Mouse (Mus musculus) gastrocnemius, postnatal 25 days (tissue): ENCODE data around the gene Ppwd1. TPM values are rescaled to one million over a fixed set of nuclear protein-coding genes. Genes with fewer than 3 reads are reported as not detected.
A peak's percentile ranks its signal among the peaks of the same experiment; 100 is the strongest.
"Not testable (repeated sequence)": the region's sequence is repeated elsewhere in the genome, so short reads cannot be mapped to it uniquely, and the experiment has no call there.

ENCODE experiments used
- DNase-seq: peaks from one replicate; pipeline ENCODE4 v3.0.0; 2022
- long read RNA-seq, 2 experiments: library from polyadenylated mRNA; stranded (forward); transcript quantifications; one replicate each; pipeline ENCODE4 v2.0.0; 2021
- total RNA-seq, 2 experiments: library from RNA; stranded (reverse); gene quantifications; 1 replicate in 1 of 2; 2 replicates in 1 of 2; pipeline ENCODE4 v1.2.3; 2021

Ppwd1 gene
- 1 to 10 TPM; 6.2 to 6.9 TPM for total RNA-seq
- long read RNA-seq, experiment 1, partial matches to known transcripts, result 2 of 3 reads
- long read RNA-seq, experiment 1, other reads (novel, unspliced or antisense), result 0 of 3 reads
- long read RNA-seq, experiment 2, partial matches to known transcripts, result 1 of 2 reads
- long read RNA-seq, experiment 2, other reads (novel, unspliced or antisense), result 0 of 2 reads

DNA sequence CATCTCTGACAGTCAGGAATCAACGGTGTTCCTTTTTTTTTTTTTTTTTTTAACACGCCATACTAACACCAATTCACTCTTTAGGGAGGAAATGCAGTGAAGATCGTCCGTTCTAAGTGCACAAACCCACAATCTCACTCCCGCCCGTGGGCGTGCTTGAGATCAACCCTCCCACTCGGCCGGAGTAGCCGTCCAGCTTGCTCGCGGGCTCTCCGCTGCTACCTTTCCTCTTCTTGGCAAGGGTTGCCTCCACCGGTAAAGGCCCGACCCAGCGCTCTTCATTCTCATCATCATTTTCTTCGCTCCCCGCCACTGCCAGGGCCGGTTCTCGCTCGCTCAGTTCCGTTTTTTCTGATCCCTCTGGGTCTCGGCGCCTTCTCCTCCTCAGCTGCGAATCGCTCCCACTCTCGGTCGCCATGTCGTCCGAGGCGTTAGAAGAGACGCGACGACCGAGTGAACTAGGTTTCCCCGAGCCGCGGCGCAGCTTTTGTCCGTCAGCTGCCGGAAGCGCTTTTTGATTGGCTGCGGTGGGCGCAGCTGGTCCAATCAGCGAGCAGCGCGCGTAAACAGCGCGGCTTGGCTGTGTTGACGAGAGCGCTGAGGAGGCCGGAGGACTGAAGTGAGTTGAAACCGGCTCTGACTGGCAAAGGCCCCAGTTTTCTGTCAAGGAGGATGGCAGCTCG is at the start of gene Ppwd1, which contains the start of gene Cenpk:
Gene Ppwd1, minus strand, starts transcription at position 460 of the 683 bp plus-strand sequence.
Gene Cenpk, plus strand, starts transcription at position 228 of the 683 bp plus-strand sequence.
- peak; percentile 95 for DNase-seq

- DNase-seq, result no peak
These were observed 30.4 kb upstream of the Ppwd1 start for GRCm38 (mm10) chr13:104258997-104259396.

DNA sequence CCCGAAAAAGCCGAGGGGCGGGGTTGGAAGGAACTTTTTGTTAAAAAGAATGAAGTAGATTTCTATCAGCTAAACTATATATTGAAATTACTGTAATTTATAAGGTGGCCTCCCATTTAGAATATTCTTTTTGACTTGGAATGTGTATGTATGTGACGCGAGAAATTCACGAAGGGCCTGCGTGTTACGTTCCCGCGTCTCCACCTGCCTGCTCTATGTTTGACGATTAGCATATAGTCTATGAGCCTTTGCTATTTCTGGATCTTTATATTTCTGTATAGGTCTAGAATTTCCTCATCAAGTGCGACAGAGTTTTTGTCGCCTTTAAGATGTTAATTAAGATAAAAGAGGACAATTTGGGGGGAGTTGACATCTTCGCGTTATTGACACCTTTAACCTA is 538 bp upstream of the Ppwd1 start:
- DNase-seq, result no peak

DNA sequence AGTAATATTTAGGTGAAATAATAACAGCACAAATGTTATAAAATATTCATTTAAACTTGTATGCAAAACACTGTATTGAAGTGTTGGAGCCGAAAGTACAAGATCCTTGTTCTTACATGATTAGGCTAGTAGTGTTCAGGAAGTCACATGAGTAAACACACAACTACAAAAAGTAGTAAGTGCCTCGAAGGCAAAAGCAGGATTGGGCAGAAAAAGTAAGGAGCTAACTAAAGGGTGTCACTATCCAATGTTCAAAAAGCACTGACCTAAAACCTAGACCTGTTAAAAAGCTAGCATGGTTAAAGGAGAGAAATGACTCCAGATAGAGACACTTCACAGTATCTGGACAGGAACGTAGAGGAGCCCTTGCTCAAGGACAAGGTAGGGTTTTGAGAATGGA is 1.2 kb downstream of the Ppwd1 start:
- no peak for DNase-seq

DNA sequence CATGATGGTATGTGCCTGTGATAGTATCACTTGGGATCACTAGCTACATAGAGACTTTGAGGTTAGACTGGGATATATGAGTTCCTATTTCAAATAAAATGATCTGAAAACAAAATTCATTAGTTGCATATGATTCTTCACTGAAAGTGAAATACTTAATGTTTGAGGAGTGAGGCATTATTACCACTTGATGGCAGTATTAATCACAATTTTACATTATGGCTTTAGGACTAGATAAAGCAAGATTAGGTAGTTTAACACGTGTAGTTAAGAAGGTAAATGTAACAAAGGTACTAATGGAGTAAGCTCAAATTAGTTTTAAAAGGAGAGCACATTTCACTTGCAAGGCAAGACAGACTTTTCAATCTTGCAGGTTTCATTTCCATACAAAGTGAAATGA is 24.3 kb downstream of the Ppwd1 start:
- DNase-seq, result no peak

DNA sequence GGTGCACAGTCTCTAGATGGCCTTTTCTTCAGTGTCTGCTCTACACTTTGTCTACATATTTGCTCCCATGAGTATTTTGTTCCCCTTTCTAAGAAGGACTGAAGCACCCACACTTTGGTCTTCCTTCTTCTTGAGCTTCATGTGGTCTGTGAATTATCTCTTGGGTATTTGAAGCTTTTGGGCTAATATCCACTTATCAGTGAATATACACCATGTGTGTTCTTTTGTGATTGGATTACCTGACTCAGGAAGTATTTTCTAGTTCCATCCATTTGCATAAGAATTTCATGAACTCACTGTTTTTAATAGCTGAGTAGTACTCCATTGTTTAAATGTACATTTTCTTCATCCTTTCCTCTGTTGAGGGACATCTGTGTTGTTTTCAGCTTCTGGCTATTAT is 32.8 kb downstream of the Ppwd1 start:
- DNase-seq, result not testable (repeated sequence)

DNA sequence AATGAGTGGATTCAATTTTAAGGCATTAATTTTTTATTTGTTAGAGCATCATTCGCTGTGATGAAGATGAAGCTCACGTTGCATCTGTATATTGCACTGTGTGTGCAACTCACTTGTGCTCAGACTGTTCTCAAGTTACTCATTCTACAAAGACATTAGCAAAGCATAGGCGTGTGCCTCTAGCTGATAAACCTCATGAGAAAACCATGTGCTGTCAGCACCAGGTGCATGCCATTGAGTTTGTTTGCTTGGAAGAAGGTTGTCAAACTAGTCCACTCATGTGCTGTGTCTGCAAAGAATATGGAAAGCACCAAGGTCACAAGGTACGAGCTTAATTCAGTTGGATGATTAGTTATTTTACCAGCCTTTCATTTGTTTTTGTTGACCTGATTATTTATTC is 41.3 kb downstream of the Ppwd1 start:
- no peak for DNase-seq

DNA sequence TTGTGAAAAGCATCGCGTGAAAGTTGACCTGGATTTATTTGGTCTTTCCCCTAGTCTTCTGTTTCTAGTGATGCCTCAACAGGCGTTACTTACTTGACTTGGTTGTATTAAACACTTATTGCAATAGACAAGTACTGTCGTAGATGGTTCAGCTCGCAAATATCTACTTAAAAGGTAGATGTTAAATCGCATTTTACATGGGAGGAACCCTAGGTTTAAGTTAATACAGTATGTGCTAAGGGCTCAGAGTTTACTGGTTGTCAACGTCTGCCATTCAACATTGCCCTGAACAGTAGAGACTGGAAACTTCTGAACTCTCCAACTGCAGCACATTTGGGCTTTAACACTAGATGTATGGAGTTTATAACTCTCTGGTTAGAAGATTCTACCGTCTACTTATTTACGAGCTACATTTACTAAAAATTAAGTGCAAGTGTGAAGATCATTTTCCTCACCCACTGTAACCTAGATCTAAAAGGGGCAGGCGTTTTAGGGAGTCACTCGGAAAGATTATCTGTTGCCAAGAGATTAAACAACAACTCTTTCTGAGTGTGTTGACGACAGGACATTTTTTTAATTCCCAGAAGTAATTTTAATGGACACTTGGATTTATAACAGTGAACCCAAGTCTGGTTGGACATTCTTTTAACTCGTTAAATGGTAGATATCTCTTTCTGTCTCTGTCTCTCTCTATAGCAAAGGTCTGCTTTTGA is 49.3 kb downstream of the Ppwd1 start:
- DNase-seq, result no peak

DNA sequence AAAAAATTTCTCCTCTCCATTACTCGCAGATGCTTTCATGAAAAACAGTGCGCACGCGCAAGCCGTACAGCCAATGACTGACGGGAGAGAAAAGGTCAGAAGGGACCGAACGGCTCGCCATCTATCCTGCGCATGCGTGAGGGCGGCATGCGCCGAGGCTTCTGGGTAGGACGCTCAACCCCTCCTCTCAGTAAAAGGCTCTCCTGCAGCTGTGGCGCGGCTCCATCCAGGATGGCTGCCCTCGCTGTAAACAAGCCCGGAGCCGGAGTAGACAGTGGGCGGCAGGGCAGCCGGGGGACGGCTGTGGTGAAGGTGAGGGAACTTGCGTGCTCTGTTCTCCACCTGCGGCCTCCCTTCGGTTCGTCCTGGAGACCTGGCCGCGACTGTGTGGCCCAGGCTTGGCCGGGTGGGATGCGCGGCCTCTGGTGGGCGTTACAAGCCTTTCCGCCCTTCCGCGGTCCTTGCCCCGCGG is 50.0 kb downstream of the Ppwd1 start, which contains the start of gene Trim23:
Gene Trim23, plus strand, starts transcription at position 148 of the 472 bp plus-strand sequence.
- peak; percentile 97 for DNase-seq

DNA sequence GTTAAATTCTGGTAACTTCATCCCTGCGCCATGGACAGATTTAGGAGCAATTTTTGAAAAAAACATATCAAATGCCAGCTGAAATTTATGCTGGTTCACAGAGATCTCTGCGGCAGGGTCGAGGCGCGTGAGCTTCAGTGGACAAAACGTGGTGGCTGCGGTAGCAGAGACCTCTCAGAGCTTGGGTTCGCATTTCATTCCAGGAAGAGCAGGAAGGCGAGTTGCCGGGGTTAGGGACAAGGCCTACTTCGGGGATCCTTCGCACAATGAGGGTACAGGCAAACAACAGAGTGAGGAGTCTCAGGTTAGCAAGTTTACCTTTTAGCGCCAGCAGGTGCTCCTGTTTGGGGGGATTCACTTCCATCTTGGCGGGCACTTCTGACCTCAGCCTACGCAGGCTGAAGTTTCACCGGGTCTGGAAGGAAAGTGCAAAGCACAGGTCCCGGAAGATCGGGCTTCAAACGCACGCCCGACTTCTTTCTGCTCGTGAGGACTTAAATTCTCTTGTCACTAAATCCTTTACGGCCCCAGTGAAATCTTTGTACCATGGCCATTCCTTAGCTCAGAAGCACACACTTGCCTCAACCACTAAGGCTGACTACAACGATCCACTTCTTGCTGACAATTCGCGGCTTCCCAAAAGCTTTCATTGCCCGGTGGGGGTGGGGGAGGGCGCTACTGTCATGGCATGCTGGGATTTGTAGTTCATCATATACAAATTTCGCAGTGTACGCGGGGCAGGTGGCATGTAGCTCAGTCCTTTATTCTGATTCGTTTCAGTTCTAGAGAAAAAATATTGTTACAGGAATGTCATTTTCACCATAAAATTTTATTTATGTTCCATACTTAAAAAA is 50.6 kb downstream of the Ppwd1 start, which contains the start of gene Trappc13:
Gene Trappc13, minus strand, starts transcription at position 674 of the 854 bp plus-strand sequence.
- peak; percentile 78 for DNase-seq

DNA sequence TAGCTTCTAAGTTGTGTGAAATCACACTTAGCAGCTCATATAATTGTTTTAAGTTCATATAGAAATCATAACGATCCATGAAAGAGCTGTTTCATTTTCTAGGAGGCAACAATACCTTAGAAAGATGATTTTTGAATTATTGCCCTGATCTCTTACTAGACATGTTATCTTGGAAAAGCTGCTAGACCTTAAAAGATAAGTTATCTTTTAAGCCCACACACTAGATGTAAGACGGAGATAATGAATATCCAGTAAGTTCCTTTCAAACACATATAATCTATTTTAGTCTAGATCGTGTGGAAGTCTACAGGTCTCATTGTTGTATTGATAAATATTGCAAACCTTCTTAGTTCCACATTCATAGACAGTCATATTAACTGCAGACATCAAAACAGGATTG is 51.8 kb downstream of the Ppwd1 start:
- DNase-seq, result no peak

DNA sequence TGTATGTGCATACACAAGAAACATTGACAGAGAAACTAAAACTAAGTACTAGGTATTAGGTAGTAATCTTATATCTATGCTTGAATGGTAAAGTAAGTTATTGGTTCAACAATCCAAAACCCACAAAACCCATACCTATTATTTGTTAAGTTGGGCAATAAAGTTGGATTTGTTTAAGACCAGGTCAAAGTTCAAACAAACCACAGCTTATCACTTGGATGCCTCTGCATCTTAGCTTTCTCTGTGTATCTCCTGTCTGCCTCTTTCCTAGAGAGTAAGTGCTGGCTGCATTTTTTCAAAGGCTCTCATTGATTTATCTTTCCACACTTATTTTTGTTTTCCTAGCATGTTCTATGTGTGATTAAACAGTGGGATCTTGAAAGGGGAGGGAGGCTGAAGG is 56.1 kb downstream of the Ppwd1 start:
- no peak for DNase-seq

- no peak for DNase-seq
These were observed 56.9 kb downstream of the Ppwd1 start for GRCm38 (mm10) chr13:104171711-104172110.

DNA sequence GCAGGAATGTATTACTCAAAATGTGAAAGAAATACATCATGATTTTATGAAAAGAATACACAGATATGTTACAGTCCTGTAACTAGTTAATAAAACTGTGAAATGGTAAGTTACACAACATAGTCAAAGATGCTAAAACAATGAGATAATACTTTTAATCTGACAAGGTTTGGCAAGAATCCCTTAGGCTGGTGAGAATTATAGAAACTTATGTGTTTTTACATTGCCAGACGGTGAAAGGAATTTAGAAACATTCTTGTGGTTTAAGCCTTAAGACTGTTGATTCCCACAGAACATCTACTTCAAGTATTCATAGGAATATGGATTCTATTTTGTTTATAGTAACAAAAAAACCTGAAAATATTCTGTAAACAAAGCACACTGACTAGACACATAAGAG is 73.0 kb downstream of the Ppwd1 start:
- no peak for DNase-seq

Other genes with a start within 250 kb of the Ppwd1 start
- 1 to 10 TPM; 5.6 to 6.7 TPM for gene Nln, start 119.2 kb downstream of the Ppwd1 start, total RNA-seq
- gene Sgtb, start 119.1 kb downstream of the Ppwd1 start, total RNA-seq, result under 1 TPM; 0.43 to 0.87 TPM
- 10 to 100 TPM; 29.2 TPM for gene Trappc13, start 50.4 kb downstream of the Ppwd1 start, total RNA-seq
- 10 to 100 TPM; 18.9 to 19.8 TPM for gene Trim23, start 50.0 kb downstream of the Ppwd1 start, total RNA-seq
- gene Cenpk, start 232 bp downstream of the Ppwd1 start, total RNA-seq, result 1 to 10 TPM in 1 of 2 experiments, under 1 TPM in 1; 0.46 to 1.1 TPM
- 1 to 10 TPM in 1 of 2 experiments, under 1 TPM in 1; 0.94 to 1.2 TPM for gene Adamts6, start 59.0 kb upstream of the Ppwd1 start, total RNA-seq